Mouse (Mus musculus) retina, postnatal 7 days (tissue): ENCODE results near the gene Slc39a11.
A peak's percentile ranks its signal among the peaks of the same experiment; 100 is the strongest.

Experiments
- DNase-seq: peaks from one replicate; pipeline ENCODE4 v3.0.0-alpha.2; 2012; ENCODE audit warnings: low read depth, low spot score

Gene Slc39a11

GRCm38 (mm10) chr11:113352085-113352815, 297.6 kb downstream of the Slc39a11 start:
- DNase-seq: no peak

GRCm38 (mm10) chr11:113350583-113350982, 299.3 kb downstream of the Slc39a11 start:
- no peak for DNase-seq

- DNase-seq: no peak
These were observed 302.9 kb downstream of the Slc39a11 start for GRCm38 (mm10) chr11:113346895-113347514.

GRCm38 (mm10) chr11:113339770-113340169, 310.1 kb downstream of the Slc39a11 start:
- DNase-seq: no peak

- DNase-seq: no peak
These were observed 311.3 kb downstream of the Slc39a11 start for GRCm38 (mm10) chr11:113338581-113338980.

- no peak for DNase-seq
These were observed 314.2 kb downstream of the Slc39a11 start for GRCm38 (mm10) chr11:113335706-113336105.

GRCm38 (mm10) chr11:113334444-113334881, 315.4 kb downstream of the Slc39a11 start:
- DNase-seq: no peak

GRCm38 (mm10) chr11:113333535-113333934, 316.3 kb downstream of the Slc39a11 start:
- no peak for DNase-seq

GRCm38 (mm10) chr11:113330061-113330591, 319.8 kb downstream of the Slc39a11 start:
- DNase-seq: no peak

- DNase-seq: no peak
These were observed 322.3 kb downstream of the Slc39a11 start for GRCm38 (mm10) chr11:113327499-113328062.

- DNase-seq: peak; percentile 54
These were observed 323.4 kb downstream of the Slc39a11 start for GRCm38 (mm10) chr11:113326387-113327011.

- DNase-seq: no peak
These were observed 328.3 kb downstream of the Slc39a11 start for GRCm38 (mm10) chr11:113321601-113322000.

- DNase-seq: no peak
These were observed 340.5 kb downstream of the Slc39a11 start for GRCm38 (mm10) chr11:113309265-113309951.

GRCm38 (mm10) chr11:113308256-113308941, 341.5 kb downstream of the Slc39a11 start:
- DNase-seq: no peak

- no peak for DNase-seq
These were observed 346.7 kb downstream of the Slc39a11 start for GRCm38 (mm10) chr11:113303204-113303603.

GRCm38 (mm10) chr11:113299492-113299891, 350.4 kb downstream of the Slc39a11 start:
- DNase-seq: no peak

- DNase-seq: peak; percentile 62
These were observed 352.1 kb downstream of the Slc39a11 start for GRCm38 (mm10) chr11:113297765-113298164.

- no peak for DNase-seq
These were observed 352.8 kb downstream of the Slc39a11 start for GRCm38 (mm10) chr11:113296912-113297625.

- peak; percentile 70 for DNase-seq
These were observed 353.7 kb downstream of the Slc39a11 start for GRCm38 (mm10) chr11:113296162-113296561.

- DNase-seq: no peak
These were observed 355.4 kb downstream of the Slc39a11 start for GRCm38 (mm10) chr11:113294518-113294917.
